Comparison of ENCODE assay signal across 16 mouse cellular contexts in the genomic region with DNA sequence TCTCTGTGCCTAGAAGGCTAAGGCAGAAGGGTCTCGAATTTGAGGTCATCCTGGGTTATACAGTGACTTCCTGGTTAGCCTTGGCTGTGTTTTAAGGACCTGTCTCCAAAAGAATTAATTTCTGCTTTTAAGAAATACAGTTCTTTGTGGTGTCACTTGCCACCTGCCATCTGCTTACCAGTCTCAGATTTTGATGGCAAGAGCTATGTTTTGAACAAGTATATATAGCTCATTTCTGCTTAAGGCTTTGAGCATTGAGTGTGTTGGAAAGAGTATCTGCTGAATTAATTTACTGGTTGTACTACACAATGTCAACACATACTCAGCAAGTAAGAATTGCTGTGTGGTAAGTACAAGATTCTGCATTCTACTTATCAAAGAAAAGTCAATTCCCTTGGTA.
"Had no signal": no experiment of that assay in that cellular context is flagged by ENCODE, and none has a peak within 500 bp of the region (broad histone marks: within the 10 kb centered on the region; RNA-seq: fewer than 3 reads in every experiment).

No protein-coding gene starts in this region.

- H3K27me3 ChIP-seq: lung, embryonic 15.5 days; megakaryocyte, embryonic 14.5 days; midbrain, embryonic 13.5 days; midbrain, embryonic 15.5 days; neural tube, embryonic 12.5 days had no signal

- H3K4me3 ChIP-seq: lung, embryonic 15.5 days; megakaryocyte, embryonic 14.5 days; midbrain, embryonic 13.5 days; midbrain, embryonic 15.5 days; neural tube, embryonic 12.5 days had no signal

- DNase-seq: liver, postnatal 0 days; lung, adult 2 months; lung, postnatal 14 days; lung, postnatal 36 days; right cerebral cortex, postnatal 25 days; thymus, adult 2 months; thymus, postnatal 25 days; thymus, postnatal 4 days had no signal

- ATAC-seq: liver, postnatal 0 days; lung, postnatal 0 days; midbrain, embryonic 13.5 days; midbrain, embryonic 15.5 days had no signal

- H3K9me3 ChIP-seq: lung, embryonic 15.5 days; midbrain, embryonic 13.5 days; midbrain, embryonic 15.5 days; neural tube, embryonic 12.5 days had no signal

- H3K27ac ChIP-seq: lung, embryonic 15.5 days; macrophage; midbrain, embryonic 13.5 days; midbrain, embryonic 15.5 days; neural tube, embryonic 12.5 days had no signal

- H3K36me3 ChIP-seq: lung, embryonic 15.5 days; midbrain, embryonic 13.5 days; midbrain, embryonic 15.5 days; neural tube, embryonic 12.5 days had no signal

- H3K4me2 ChIP-seq: lung, embryonic 15.5 days; midbrain, embryonic 11.5 days; midbrain, embryonic 13.5 days; midbrain, embryonic 15.5 days; neural tube, embryonic 12.5 days had no signal

- H3K9ac ChIP-seq: liver, postnatal 0 days; lung, embryonic 15.5 days; midbrain, embryonic 13.5 days; midbrain, embryonic 15.5 days; neural tube, embryonic 12.5 days had no signal

- H3K4me1 ChIP-seq: lung, embryonic 15.5 days; megakaryocyte, embryonic 14.5 days; midbrain, embryonic 13.5 days; midbrain, embryonic 15.5 days; neural tube, embryonic 12.5 days had no signal
